Mouse (Mus musculus): ENCODE measurements around the gene Slc35c2.

Slc35c2 gene

GRCm38 (mm10) chr2:165319503-165319902, 31.8 kb upstream of the Slc35c2 start:
- TF ChIP-seq GATA4 (IDR thresholded peaks at IDR 0.05; ENCODE audit: insufficient replicate concordance, low read length): no peak

- no peak for TF ChIP-seq GATA4 (IDR thresholded peaks at IDR 0.05; ENCODE audit: insufficient replicate concordance, low read length)
Measured at GRCm38 (mm10) chr2:165318941-165319340, 31.3 kb upstream of the Slc35c2 start.

GRCm38 (mm10) chr2:165317621-165318263, 30.1 kb upstream of the Slc35c2 start:
- no peak for TF ChIP-seq GATA4 (IDR thresholded peaks at IDR 0.05; ENCODE audit: insufficient replicate concordance, low read length)

- no peak for TF ChIP-seq GATA4 (IDR thresholded peaks at IDR 0.05; ENCODE audit: insufficient replicate concordance, low read length)
Measured at GRCm38 (mm10) chr2:165316837-165317473, 29.3 kb upstream of the Slc35c2 start.

- no peak for TF ChIP-seq GATA4 (IDR thresholded peaks at IDR 0.05; ENCODE audit: insufficient replicate concordance, low read length)
Measured at GRCm38 (mm10) chr2:165316204-165316603, 28.5 kb upstream of the Slc35c2 start.

GRCm38 (mm10) chr2:165314197-165314596, 26.5 kb upstream of the Slc35c2 start:
- no peak for TF ChIP-seq GATA4 (IDR thresholded peaks at IDR 0.05; ENCODE audit: insufficient replicate concordance, low read length)

GRCm38 (mm10) chr2:165312381-165312780, 24.7 kb upstream of the Slc35c2 start:
- TF ChIP-seq GATA4 (IDR thresholded peaks at IDR 0.05; ENCODE audit: insufficient replicate concordance, low read length): no peak

GRCm38 (mm10) chr2:165311577-165311976, 23.9 kb upstream of the Slc35c2 start:
- no peak for TF ChIP-seq GATA4 (IDR thresholded peaks at IDR 0.05; ENCODE audit: insufficient replicate concordance, low read length)

- TF ChIP-seq GATA4 (IDR thresholded peaks at IDR 0.05; ENCODE audit: insufficient replicate concordance, low read length): no peak
Measured at GRCm38 (mm10) chr2:165310818-165311425, 23.3 kb upstream of the Slc35c2 start.

GRCm38 (mm10) chr2:165307801-165308200, 20.1 kb upstream of the Slc35c2 start:
- TF ChIP-seq GATA4 (IDR thresholded peaks at IDR 0.05; ENCODE audit: insufficient replicate concordance, low read length): no peak

GRCm38 (mm10) chr2:165305438-165305837, 17.8 kb upstream of the Slc35c2 start:
- TF ChIP-seq GATA4 (IDR thresholded peaks at IDR 0.05; ENCODE audit: insufficient replicate concordance, low read length): no peak

GRCm38 (mm10) chr2:165304819-165305218, 17.1 kb upstream of the Slc35c2 start:
- no peak for TF ChIP-seq GATA4 (IDR thresholded peaks at IDR 0.05; ENCODE audit: insufficient replicate concordance, low read length)

GRCm38 (mm10) chr2:165303354-165304012, 15.8 kb upstream of the Slc35c2 start:
- no peak for TF ChIP-seq GATA4 (IDR thresholded peaks at IDR 0.05; ENCODE audit: insufficient replicate concordance, low read length)

- no peak for TF ChIP-seq GATA4 (IDR thresholded peaks at IDR 0.05; ENCODE audit: insufficient replicate concordance, low read length)
Measured at GRCm38 (mm10) chr2:165301409-165301808, 13.7 kb upstream of the Slc35c2 start.

- TF ChIP-seq GATA4 (IDR thresholded peaks at IDR 0.05; ENCODE audit: insufficient replicate concordance, low read length): no peak
Measured at GRCm38 (mm10) chr2:165300885-165301284, 13.2 kb upstream of the Slc35c2 start.

- TF ChIP-seq GATA4 (IDR thresholded peaks at IDR 0.05; ENCODE audit: insufficient replicate concordance, low read length): no peak
Measured at GRCm38 (mm10) chr2:165300424-165300823, 12.8 kb upstream of the Slc35c2 start.

Data from liver, adult (tissue).